Mouse (Mus musculus) lung, embryonic 15.5 days (tissue): ENCODE measurements around the gene Lmln. TPM values are rescaled to one million over a fixed set of nuclear protein-coding genes. Genes with fewer than 3 reads are reported as not detected.
"Not testable (repeated sequence)": the region's sequence is repeated elsewhere in the genome, so short reads cannot be mapped to it uniquely, and the experiment has no call there.

ENCODE experiments used
- ATAC-seq: fragments of 200-750 bp; cut with Nextera tagmentation; 2 replicates; pipeline ENCODE4 v1.8.0; 2017; ENCODE audit warnings: moderate number of reproducible peaks, borderline replicate concordance; ENCODE audit not compliant: low FRiP score, low TSS enrichment; ENCODE audit errors: extremely low read depth
- H3K27ac ChIP-seq: fragments of 300-500 bp; sonication (generic); 2 replicates; pipeline ENCODE4 v1.5.1; 2015; ENCODE audit warnings: moderate library complexity, mild to moderate bottlenecking, inconsistent platforms
- H3K27me3 ChIP-seq: fragments of 300-500 bp; sonication (generic); 2 replicates; pipeline ENCODE4 v1.6.1; 2015; ENCODE audit warnings: inconsistent platforms
- H3K36me3 ChIP-seq: fragments of 300-500 bp; sonication (generic); 2 replicates; pipeline ENCODE4 v1.6.1; 2015; ENCODE audit warnings: inconsistent platforms
- H3K4me1 ChIP-seq: fragments of 300-500 bp; sonication (generic); 2 replicates; pipeline ENCODE4 v1.6.1; 2015; ENCODE audit warnings: inconsistent platforms
- H3K4me2 ChIP-seq: fragments of 300-500 bp; sonication (generic); 2 replicates; pipeline ENCODE4 v1.6.1; 2015; ENCODE audit warnings: inconsistent platforms, mild to moderate bottlenecking, moderate library complexity
- H3K4me3 ChIP-seq: fragments of 300-500 bp; sonication (generic); 2 replicates; pipeline ENCODE4 v1.5.1; 2015; ENCODE audit warnings: mild to moderate bottlenecking, inconsistent platforms
- H3K9ac ChIP-seq: fragments of 300-500 bp; sonication (generic); 2 replicates; pipeline ENCODE4 v1.6.1; 2015; ENCODE audit warnings: inconsistent platforms
- H3K9me3 ChIP-seq: fragments of 300-500 bp; sonication (generic); 2 replicates; pipeline ENCODE4 v1.6.1; 2016; ENCODE audit warnings: inconsistent platforms
- WGBS: fragments of 180-500 bp; shearing (Covaris S2); methylation state at CpG from one replicate; pipeline ENCODE4 v1.1.7; 2015; 5-methylcytosine and 5-hydroxymethylcytosine counted together
- polyA plus RNA-seq: library from polyadenylated mRNA; unstranded; fragments of >200 nt; fragmentation: Nextera tagmentation; extraction: Ambion mirVana; gene quantifications from 2 replicates; pipeline ENCODE4 v1.2.1, GENCODE M21; 2015

Lmln gene
- polyA plus RNA-seq, 1 experiment from 2014 or later: 4.2 TPM

DNA sequence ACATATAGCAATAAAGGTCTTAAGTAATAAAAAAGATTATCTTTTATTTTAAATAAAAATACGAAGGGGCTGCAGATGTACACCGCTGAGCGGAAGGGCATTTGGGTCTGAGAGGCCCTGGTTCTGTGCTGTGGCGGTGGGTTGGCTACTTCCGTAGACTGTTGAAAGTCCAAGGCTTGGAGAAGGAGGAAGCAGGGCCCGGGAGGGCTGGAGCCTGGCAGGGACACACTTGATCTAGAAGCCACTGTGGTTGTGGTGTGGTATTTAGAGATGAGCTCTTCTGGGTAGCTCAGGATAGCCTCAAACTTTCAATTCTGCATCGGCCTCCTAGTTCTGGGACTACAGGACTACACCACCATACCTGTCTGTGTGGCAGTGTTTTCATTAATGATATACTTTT, 17.7 kb downstream of the Lmln start:
- H3K9ac ChIP-seq: no peak overlapping the region
- H3K4me1 ChIP-seq: no peaks in the 10 kb centered on the region
- H3K27ac ChIP-seq: no peak overlapping the region
- H3K27me3 ChIP-seq: no peaks in the 10 kb centered on the region
- no peak for ATAC-seq
- no peaks in the 10 kb centered on the region for H3K9me3 ChIP-seq
- H3K36me3 ChIP-seq: 0 out of 2 replicates have a peak, but pooled peaks cover 2% of the 10 kb centered on the region
- WGBS: 93% methylated on average over 7 of the region's 7 CpGs
- no peak overlapping the region for H3K4me3 ChIP-seq
- H3K4me2 ChIP-seq: no peak overlapping the region

DNA sequence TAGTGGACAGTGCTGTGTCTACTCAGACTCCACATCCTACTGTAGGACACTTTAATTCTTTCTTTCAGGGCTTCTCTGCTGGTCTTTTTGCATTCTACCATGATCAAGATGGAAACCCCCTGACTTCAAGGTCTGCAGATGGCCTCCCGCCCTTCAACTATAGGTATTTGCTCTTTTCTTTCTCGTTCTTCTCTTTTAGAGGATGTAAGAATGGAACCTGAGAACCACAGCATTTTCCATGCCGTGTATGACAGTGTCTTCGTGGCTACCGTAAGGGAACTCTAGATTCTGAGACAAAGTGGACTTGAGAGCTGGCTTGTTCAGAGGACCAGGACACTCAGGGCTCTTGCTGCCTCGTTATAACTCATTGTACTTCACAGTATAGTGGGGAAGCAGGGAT, 20.6 kb downstream of the Lmln start:
- no peaks in the 10 kb centered on the region for H3K36me3 ChIP-seq
- H3K4me2 ChIP-seq: no peak overlapping the region
- H3K9me3 ChIP-seq: no peaks in the 10 kb centered on the region
- no peak overlapping the region for H3K4me3 ChIP-seq
- WGBS: 87% methylated on average over 6 of the region's 6 CpGs
- H3K27me3 ChIP-seq: no peaks in the 10 kb centered on the region
- no peaks in the 10 kb centered on the region for H3K4me1 ChIP-seq
- ATAC-seq: no peak
- no peak overlapping the region for H3K27ac ChIP-seq
- no peak overlapping the region for H3K9ac ChIP-seq

DNA sequence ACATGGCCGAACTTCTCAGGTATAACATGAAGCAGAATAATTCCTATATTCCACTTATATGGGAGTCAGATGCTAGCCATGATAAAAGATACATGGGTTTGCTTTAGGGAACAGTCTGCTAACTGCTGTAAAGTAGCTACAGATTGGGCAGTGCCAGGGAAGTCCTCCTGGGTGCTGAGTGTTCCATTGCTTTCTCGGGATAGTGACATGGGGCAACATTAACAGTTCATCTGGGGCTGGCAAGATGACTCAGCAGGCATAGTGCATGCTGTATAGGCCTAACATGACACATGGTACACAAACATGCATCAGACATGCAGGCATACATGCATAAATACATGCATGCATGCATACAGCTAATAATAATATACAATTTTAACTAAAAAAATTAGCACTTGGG, 21.7 kb downstream of the Lmln start:
- H3K27me3 ChIP-seq: no peaks in the 10 kb centered on the region
- no peaks in the 10 kb centered on the region for H3K36me3 ChIP-seq
- no peak overlapping the region for H3K4me2 ChIP-seq
- H3K27ac ChIP-seq: no peak overlapping the region
- H3K9ac ChIP-seq: no peak overlapping the region
- no peak for ATAC-seq
- no peaks in the 10 kb centered on the region for H3K9me3 ChIP-seq
- H3K4me3 ChIP-seq: no peak overlapping the region
- 94% methylated on average over 2 of the region's 2 CpGs for WGBS
- H3K4me1 ChIP-seq: no peaks in the 10 kb centered on the region

DNA sequence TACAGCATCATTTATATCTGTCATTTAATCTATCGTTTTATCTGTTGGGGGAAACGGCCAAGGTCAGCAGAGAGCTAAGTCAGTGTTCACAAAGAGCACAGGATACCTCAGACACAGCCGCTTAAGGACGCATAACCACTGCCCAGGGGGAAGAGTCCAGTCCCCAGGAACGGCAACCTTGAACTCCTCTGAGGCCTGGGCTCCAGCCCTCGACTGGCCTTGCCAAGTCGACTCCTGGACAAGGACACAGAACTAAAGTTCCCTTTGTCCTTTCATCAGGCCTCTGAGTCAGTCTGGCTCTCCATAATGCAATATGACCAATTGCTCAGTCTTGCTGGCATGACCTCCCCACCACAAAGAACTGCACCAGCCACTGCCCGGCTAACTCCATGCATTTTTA, 23.3 kb downstream of the Lmln start:
- WGBS: 62% methylated on average over 8 of the region's 8 CpGs
- Histone ChIP-seq H3K27me3 (no peaks in the 10 kb centered on the region), H3K27ac (no peak overlapping the region), H3K4me3 (no peak overlapping the region), H3K36me3 (0 out of 2 replicates have a peak, but pooled peaks cover 6% of the 10 kb centered on the region), H3K4me2 (no peak overlapping the region), H3K9me3 (no peaks in the 10 kb centered on the region), H3K9ac (no peak overlapping the region), H3K4me1 (no peaks in the 10 kb centered on the region)
- no peak for ATAC-seq

DNA sequence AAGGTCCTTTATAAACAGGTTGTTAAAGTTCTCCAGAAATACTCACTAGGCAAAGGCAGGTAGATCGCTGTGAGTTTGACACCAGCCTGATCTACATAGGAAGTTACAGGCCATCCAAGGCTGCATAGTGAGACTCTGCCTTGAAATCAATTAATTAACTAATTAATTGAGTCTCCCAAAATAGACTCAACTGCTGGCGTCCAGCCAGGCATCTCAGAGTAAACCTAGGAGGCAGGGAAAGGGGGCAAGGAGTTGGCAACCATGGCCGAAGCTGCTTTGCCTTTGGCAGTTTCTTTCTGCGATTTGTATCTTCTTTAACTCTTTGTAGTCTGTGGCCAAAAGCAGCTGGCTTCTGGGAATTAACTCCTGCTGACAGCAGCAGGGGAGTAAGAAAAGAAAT, 51.4 kb downstream of the Lmln start:
- Histone ChIP-seq H3K4me2 (no peak overlapping the region), H3K27ac (no peak overlapping the region), H3K9ac (no peak overlapping the region), H3K9me3 (no peaks in the 10 kb centered on the region), H3K4me3 (no peak overlapping the region), H3K27me3 (no peaks in the 10 kb centered on the region), H3K36me3 (no peaks in the 10 kb centered on the region), H3K4me1 (peaks cover 3% of the 10 kb centered on the region; the same call in 1 of the 2 replicates)
- WGBS: 40% methylated on average over 4 of the region's 4 CpGs
- ATAC-seq: no peak

DNA sequence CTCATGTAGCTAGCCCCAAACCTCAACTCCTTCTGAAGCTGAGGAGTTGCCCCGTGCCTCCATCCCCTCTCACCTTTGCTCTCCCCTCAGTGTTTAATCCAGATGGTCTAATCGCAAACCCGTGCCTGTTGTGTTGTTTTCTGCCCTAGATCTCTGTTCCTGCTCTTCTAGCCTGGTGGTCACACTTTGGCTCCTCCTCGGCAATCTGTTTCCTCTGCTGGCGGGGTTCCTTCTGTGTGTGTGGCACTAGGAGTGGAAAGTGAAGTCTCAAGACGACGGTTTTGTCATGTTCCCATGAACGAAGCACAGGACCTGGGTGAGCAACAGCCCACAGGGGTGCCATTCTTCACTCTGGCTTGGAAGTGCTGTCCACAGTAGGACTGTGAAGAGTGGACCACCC, 61.1 kb downstream of the Lmln start:
- no peak overlapping the region for H3K9ac ChIP-seq
- no peak; the same call in 1 of the 2 replicates for ATAC-seq
- H3K9me3 ChIP-seq: no peaks in the 10 kb centered on the region
- no peaks in the 10 kb centered on the region for H3K27me3 ChIP-seq
- H3K4me3 ChIP-seq: no peak overlapping the region
- no peaks in the 10 kb centered on the region for H3K36me3 ChIP-seq
- peaks cover 10% of the 10 kb centered on the region for H3K4me1 ChIP-seq
- H3K27ac ChIP-seq: no peak overlapping the region
- 72% methylated on average over 8 of the region's 8 CpGs for WGBS
- no peak overlapping the region for H3K4me2 ChIP-seq

DNA sequence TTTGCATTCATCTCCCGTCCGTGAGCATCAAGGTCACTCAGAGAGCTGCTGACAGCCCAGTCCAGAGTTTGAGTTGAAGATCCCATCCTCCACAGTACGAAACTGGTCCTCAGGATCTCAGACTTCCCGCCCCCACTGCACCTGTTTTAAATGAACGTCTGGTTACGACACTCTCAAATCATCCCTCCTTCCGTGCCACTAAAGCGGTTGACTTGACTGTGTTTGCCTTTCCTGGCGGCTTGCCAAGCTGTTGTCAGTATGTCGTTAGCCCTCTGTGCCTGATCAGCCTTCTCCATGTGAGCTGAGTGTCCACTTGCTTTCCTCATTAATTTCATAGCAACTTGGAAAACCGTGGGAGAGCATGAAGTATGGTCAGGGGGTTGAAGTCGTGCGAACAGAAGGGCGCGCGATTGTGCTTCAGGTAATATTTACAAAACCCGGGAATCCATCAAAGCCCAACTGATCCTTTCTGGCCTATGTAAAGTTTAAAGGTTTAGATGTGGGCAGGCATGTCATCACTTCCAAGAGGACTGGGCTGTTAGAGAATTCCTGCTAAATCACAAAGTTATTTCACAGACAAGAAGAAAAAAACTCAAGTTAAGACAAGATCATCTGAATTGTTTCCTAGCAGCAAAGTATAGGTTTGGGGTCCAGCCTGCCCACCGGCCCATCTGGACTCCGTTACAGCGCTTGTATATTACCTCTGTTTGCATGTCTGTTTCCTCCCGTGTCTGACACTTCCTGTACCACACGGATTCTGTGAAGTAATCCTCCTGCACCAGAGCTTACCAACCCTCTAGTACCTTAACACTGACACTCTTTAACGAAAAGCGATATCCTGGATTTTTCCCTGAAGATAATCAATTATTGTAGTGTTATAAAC, 61.9 kb downstream of the Lmln start:
- no peak overlapping the region for H3K4me3 ChIP-seq
- 47% methylated on average over 24 of the region's 24 CpGs for WGBS
- no peak overlapping the region for H3K9ac ChIP-seq
- H3K27me3 ChIP-seq: no peaks in the 10 kb centered on the region
- H3K4me1 ChIP-seq: peaks cover 10% of the 10 kb centered on the region
- no peak overlapping the region for H3K27ac ChIP-seq
- no peaks in the 10 kb centered on the region for H3K36me3 ChIP-seq
- H3K9me3 ChIP-seq: no peaks in the 10 kb centered on the region
- H3K4me2 ChIP-seq: no peak overlapping the region
- ATAC-seq: no peak

DNA sequence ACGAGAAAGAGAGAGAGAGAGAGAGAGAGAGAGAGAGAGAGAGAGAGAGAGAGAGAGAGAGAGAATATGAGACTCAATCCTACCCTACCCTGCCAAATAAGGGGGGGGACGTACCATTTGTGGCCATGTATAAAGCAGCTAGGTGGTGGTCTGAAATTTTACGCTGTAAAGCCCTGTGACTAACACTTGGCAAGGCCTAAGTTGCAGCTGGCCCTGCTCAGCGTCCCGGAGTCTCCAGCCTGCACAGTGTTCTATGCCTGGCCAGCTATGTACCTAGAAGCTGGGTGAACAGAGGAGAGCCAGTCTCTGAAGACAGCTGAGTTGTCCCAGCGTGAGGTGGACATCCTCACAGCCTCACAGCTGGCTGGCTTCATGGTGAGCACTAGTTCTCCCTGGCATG, 64.7 kb downstream of the Lmln start:
- Histone ChIP-seq H3K36me3 (no peaks in the 10 kb centered on the region), H3K4me1 (peaks cover 15% of the 10 kb centered on the region), H3K4me2 (no peak overlapping the region), H3K27ac (no peak overlapping the region), H3K9me3 (no peaks in the 10 kb centered on the region), H3K27me3 (no peaks in the 10 kb centered on the region), H3K4me3 (no peak overlapping the region), H3K9ac (no peak overlapping the region)
- no peak for ATAC-seq
- 74% methylated on average over 6 of the region's 6 CpGs for WGBS

DNA sequence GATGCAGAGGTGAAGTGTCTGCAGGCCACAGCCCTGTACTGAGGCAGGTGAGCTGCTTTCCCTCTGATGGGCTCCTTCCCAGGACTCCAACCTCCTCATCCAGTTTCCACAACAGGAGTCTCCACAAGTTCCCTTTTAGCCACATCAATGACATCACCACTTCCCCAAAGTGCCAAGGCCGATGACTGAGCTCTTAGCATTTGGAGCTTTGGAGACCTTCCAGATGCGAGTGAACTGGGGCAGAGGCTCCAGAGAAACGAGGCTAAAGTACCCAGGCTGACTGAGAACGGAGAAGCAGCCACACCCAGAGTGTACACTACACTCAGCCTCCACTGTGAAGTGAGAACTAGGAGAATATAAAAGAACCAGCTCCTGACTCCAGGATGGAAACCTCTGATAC, 68.4 kb downstream of the Lmln start:
- WGBS: 17% methylated on average over 4 of the region's 4 CpGs
- no peak overlapping the region for H3K4me3 ChIP-seq
- H3K9ac ChIP-seq: no peak overlapping the region
- H3K4me1 ChIP-seq: 0 out of 2 replicates have a peak, but pooled peaks cover 5% of the 10 kb centered on the region
- no peaks in the 10 kb centered on the region for H3K27me3 ChIP-seq
- H3K9me3 ChIP-seq: no peaks in the 10 kb centered on the region
- H3K4me2 ChIP-seq: no peak overlapping the region
- H3K36me3 ChIP-seq: no peaks in the 10 kb centered on the region
- no peak for ATAC-seq
- H3K27ac ChIP-seq: no peak overlapping the region

DNA sequence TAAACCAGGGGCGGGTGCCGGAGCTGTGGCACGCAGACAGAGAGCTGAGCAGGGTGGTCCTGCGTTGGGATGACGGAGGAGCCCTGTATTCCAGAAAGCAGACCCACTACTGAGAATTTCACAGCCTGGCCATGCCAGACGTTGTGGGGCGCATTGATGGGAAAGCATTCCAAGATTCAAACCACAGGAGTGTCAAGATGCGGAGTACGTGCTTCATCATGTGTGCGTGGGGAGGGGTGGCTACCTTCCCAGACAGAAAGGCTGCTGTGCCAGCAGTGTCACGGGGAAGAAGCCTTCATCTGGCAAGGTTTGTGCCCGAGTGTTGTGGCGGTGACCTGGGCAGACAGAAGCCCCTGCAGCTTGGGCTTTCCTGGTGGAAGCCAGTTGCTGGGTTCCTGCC, 70.9 kb downstream of the Lmln start:
- H3K4me1 ChIP-seq: 0 out of 2 replicates have a peak, but pooled peaks cover 5% of the 10 kb centered on the region
- H3K27me3 ChIP-seq: no peaks in the 10 kb centered on the region
- no peak overlapping the region for H3K9ac ChIP-seq
- H3K9me3 ChIP-seq: no peaks in the 10 kb centered on the region
- no peak for ATAC-seq
- WGBS: 73% methylated on average over 13 of the region's 13 CpGs
- H3K4me2 ChIP-seq: no peak overlapping the region
- H3K27ac ChIP-seq: no peak overlapping the region
- H3K36me3 ChIP-seq: no peaks in the 10 kb centered on the region
- H3K4me3 ChIP-seq: no peak overlapping the region

DNA sequence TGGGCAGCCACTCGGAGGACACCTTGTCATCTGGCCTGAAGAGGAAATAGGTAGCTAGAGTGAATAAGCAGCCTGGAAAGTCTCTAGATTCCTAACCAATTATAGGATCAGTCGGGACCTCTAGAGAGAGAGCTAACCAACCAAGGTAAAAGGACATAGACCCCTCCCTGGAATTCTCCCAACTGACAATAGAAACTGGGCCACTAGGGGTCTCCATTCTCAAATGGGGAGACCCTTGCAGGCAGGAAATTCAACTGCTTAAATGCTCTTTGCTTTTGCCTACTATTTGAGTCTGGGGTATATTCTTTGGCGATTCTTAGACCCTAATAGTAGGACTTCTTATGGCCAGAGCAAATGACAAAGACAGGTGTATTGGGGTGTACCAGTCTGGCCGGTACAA, 72.8 kb downstream of the Lmln start:
- WGBS: 66% methylated on average over 4 of the region's 4 CpGs
- no peaks in the 10 kb centered on the region for H3K36me3 ChIP-seq
- no peaks in the 10 kb centered on the region for H3K9me3 ChIP-seq

DNA sequence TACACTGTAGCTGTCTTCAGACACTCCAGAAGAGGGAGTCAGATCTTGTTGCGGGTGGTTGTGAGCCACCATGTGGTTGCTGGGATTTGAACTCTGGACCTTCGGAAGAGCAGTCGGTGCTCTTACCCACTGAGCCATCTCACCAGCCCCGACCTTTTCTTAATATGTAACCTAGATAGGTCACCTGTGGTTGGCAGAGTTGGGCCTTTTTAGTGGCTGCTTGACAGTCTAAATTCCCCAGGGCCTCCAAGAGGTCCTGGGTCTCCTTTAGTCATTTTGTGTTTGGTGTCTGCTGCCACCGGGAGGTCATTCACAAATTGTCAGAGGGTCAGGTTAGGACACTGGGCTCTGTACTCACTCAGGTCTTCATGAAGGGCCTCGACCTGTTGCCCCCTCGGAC, 76.7 kb downstream of the Lmln start:
- not testable (repeated sequence) for H3K9ac ChIP-seq, ATAC-seq, H3K4me2 ChIP-seq, H3K9me3 ChIP-seq, H3K27me3 ChIP-seq, H3K4me1 ChIP-seq, H3K4me3 ChIP-seq, H3K27ac ChIP-seq, H3K36me3 ChIP-seq
- 79% methylated on average over 6 of the region's 7 CpGs for whole genome bisulfite sequencing

More for the DNA sequence above, 72.8 kb downstream of the Lmln start:
- H3K9ac ChIP-seq: no peak overlapping the region
- H3K4me2 ChIP-seq: no peak overlapping the region
- H3K4me1 ChIP-seq: 0 out of 2 replicates have a peak, but pooled peaks cover 5% of the 10 kb centered on the region
- H3K27me3 ChIP-seq: no peaks in the 10 kb centered on the region
- ATAC-seq: no peak
- H3K4me3 ChIP-seq: no peak overlapping the region
- H3K27ac ChIP-seq: no peak overlapping the region
